Mouse (Mus musculus): Measurements from ENCODE around the gene Shc2. TPM values are rescaled to one million over a fixed set of nuclear protein-coding genes. Genes with fewer than 3 reads are reported as not detected.
A peak's percentile ranks its signal among the peaks of the same experiment; 100 is the strongest.

The Shc2 gene
- polyA plus RNA-seq, 1 experiment from 2014 or later, result 1.9 TPM

DNA sequence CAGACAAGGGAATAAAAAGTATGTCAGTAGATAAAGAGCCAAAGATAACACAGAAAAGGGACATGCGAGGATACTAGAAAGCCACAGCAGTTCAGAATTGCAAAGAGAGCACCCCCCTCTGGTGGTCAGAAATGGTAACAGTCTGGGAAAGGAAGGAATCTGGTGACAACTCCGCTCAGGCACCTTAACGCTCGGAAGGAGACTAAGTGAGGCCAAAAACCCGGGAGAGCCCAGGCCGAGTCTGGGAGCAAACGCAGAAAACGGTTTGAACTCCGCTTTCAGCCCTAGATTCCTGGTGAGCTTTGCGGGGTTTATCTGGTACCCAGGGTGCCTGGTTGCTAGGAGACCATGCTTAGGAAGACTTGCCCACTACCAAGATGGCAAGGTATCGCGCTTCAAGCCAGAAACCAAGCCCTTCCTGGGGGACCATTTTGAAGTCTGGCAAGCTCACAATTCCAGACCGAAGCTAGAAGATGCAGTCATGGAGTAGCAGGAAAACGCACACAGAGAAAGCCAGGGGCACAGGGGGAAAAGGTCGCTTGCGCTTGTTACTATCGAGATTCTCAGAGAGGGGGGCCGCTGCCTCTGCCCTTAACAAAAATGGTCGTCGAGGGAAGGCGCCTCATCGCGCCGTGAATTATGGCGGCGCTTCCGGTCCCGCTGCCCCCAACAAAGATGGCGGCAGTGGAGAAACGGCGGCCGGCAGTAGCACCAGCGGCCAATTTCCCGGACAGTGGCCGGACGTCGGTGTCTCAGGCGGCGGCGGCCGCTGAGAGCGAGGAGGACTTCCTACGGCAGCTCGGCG is 31.3 kb upstream of the Shc2 start, which contains the start of gene Tpgs1:
TSS of gene Tpgs1 (plus strand) at position 599 of the 805 bp plus-strand sequence.
- no peaks in the 10 kb centered on the region for H3K9me3 ChIP-seq (ENCODE audit: control insufficient read depth)
- WGBS, result under 1% methylated on average over 45 of the region's 45 CpGs
- peak; percentile 93 for TF ChIP-seq CTCF (IDR thresholded peaks at IDR 0.05; ENCODE audit: low read depth)
- peak within 1 kb of the TSS; percentile 98 for H3K4me3 ChIP-seq (ENCODE audit: low read depth, low read length)
- peak within 1 kb of the TSS; percentile 59 for H3K9ac ChIP-seq (ENCODE audit: low read depth, low read length)
- peak; percentile 80 for ATAC-seq
- peaks cover 7% of the 10 kb centered on the region; the same call in 1 of the 2 replicates for H3K4me1 ChIP-seq (replicated peaks; ENCODE audit: control insufficient read depth, insufficient read depth, low read length)
- H3K36me3 ChIP-seq (ENCODE audit: control insufficient read depth, insufficient read depth), result no peaks in the 10 kb centered on the region
- H3K4me2 ChIP-seq (replicated peaks; ENCODE audit: low read depth), result peak within 1 kb of the TSS; percentile 77
- H3K27ac ChIP-seq (ENCODE audit: low read depth, low read length), result peak within 1 kb of the TSS; percentile 87
- H3K27me3 ChIP-seq (replicated peaks; ENCODE audit: control insufficient read depth, insufficient read depth, low read length), result no peaks in the 10 kb centered on the region

DNA sequence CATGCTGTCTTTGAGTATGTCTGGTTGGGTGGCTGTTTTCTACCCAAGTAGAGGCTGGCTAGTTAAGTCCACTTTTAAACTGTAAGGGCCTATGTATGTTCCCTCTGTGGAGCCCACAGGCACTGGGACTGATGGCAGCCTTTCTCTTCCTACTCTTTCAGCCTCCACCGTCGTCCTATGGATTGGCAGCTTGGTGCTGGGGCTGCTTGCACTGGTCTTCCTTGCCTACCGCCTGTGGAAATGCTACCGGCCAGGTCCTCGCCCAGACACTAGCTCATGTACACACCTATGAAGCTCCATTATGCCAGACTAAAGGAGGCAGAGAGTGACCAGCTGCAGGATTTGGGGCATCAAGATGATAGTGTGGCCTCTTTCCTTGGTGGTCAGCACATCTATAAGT is 30.4 kb upstream of the Shc2 start:
- no peak overlapping the region for H3K27ac ChIP-seq (ENCODE audit: low read depth, low read length)
- no peaks in the 10 kb centered on the region for H3K27me3 ChIP-seq (replicated peaks; ENCODE audit: control insufficient read depth, insufficient read depth, low read length)
- 81% methylated on average over 5 of the region's 5 CpGs for WGBS
- ATAC-seq, result no peak
- H3K4me3 ChIP-seq (ENCODE audit: low read depth, low read length), result no peak overlapping the region
- H3K9me3 ChIP-seq (ENCODE audit: control insufficient read depth), result no peaks in the 10 kb centered on the region
- H3K9ac ChIP-seq (ENCODE audit: low read depth, low read length), result no peak overlapping the region
- H3K4me1 ChIP-seq (replicated peaks; ENCODE audit: control insufficient read depth, insufficient read depth, low read length), result peaks cover 7% of the 10 kb centered on the region; the same call in 1 of the 2 replicates
- H3K4me2 ChIP-seq (replicated peaks; ENCODE audit: low read depth), result no peak overlapping the region
- H3K36me3 ChIP-seq (ENCODE audit: control insufficient read depth, insufficient read depth), result no peaks in the 10 kb centered on the region
- no peak for TF ChIP-seq CTCF (IDR thresholded peaks at IDR 0.05; ENCODE audit: low read depth)

DNA sequence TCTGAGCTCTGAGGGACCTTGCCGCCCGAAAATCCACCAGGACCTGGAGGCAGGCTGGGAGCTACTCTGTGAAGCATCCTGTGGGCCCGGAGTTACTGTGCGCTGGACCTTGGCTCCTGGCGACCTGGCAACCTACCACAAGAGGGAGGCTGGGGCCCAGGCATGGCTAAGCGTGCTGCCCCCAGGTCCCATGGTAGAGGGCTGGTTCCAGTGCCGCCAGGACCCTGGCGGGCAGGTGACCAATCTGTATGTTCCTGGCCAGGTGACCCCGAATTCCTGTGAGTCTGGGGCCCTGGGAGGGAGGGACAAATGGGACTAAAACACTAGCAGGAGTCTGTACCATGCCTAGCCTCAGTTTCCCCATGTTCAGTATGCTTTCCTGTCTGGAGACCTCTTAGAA is 28.8 kb upstream of the Shc2 start:
- Histone ChIP-seq H3K9me3 (ENCODE audit: control insufficient read depth) (no peaks in the 10 kb centered on the region), H3K27me3 (replicated peaks; ENCODE audit: control insufficient read depth, insufficient read depth, low read length) (no peaks in the 10 kb centered on the region), H3K4me2 (replicated peaks; ENCODE audit: low read depth) (no peak overlapping the region), H3K9ac (ENCODE audit: low read depth, low read length) (no peak overlapping the region), H3K27ac (ENCODE audit: low read depth, low read length) (no peak overlapping the region), H3K4me1 (replicated peaks; ENCODE audit: control insufficient read depth, insufficient read depth, low read length) (peaks cover 7% of the 10 kb centered on the region; the same call in 1 of the 2 replicates), H3K4me3 (ENCODE audit: low read depth, low read length) (no peak overlapping the region), H3K36me3 (ENCODE audit: control insufficient read depth, insufficient read depth) (no peaks in the 10 kb centered on the region)
- ATAC-seq, result no peak
- TF ChIP-seq CTCF (IDR thresholded peaks at IDR 0.05; ENCODE audit: low read depth), result no peak
- 68% methylated on average over 9 of the region's 9 CpGs for WGBS

DNA sequence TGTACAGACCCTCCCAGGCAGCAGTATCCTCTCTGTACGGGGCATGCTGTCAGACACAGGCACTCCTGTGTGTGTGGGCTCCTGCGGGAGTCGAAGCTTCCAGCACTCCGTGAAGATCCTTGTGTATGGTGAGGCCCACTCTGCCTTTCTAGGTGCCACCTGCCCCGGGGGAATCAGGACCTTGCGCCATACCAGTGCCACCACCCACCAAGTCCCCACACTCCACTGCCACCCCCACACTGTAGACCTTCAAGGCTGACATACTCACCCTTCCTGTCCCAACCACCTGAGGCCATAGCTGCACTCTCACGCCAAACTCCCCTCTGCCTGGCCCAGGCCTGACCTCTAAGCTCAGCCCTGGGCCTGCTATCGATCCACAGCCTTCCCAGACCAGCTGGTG is 27.3 kb upstream of the Shc2 start:
- no peak overlapping the region for H3K27ac ChIP-seq (ENCODE audit: low read depth, low read length)
- WGBS, result 86% methylated on average over 8 of the region's 8 CpGs
- H3K9me3 ChIP-seq (ENCODE audit: control insufficient read depth), result no peaks in the 10 kb centered on the region
- no peaks in the 10 kb centered on the region for H3K36me3 ChIP-seq (ENCODE audit: control insufficient read depth, insufficient read depth)
- no peaks in the 10 kb centered on the region for H3K27me3 ChIP-seq (replicated peaks; ENCODE audit: control insufficient read depth, insufficient read depth, low read length)
- H3K4me1 ChIP-seq (replicated peaks; ENCODE audit: control insufficient read depth, insufficient read depth, low read length), result peaks cover 1% of the 10 kb centered on the region; the same call in 1 of the 2 replicates
- H3K9ac ChIP-seq (ENCODE audit: low read depth, low read length), result no peak overlapping the region
- no peak overlapping the region for H3K4me2 ChIP-seq (replicated peaks; ENCODE audit: low read depth)
- TF ChIP-seq CTCF (IDR thresholded peaks at IDR 0.05; ENCODE audit: low read depth), result no peak
- no peak overlapping the region for H3K4me3 ChIP-seq (ENCODE audit: low read depth, low read length)
- ATAC-seq, result no peak

DNA sequence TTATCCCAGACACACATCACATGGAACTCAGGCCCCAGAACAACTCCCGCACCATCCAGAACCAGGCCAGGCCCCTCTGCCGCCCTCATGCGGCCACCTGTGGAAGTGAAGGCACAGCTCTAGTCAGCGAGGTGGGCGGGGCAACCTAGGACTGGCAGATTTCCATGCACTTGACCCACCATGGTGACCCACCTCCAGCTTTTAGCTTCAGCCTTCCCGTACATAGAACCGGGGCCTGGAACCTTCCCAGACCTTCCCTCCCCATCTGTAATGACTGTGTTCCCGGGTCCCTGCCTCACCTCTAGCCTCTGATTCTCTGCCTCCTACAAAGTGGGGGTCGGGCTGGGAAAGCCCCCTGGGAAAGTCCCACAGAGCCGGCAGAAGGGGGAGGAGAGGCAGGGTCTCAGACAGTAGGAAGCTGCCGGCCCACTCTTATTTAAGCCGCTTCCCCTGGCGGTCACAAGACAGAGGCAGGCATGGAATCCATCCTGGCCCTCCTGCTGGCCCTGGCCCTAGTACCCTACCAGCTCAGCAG is 26.5 kb upstream of the Shc2 start, which contains the start of gene Madcam1:
TSS of gene Madcam1 (plus strand) at position 429 of the 535 bp plus-strand sequence.
- no peaks in the 10 kb centered on the region for H3K36me3 ChIP-seq (ENCODE audit: control insufficient read depth, insufficient read depth)
- no peaks in the 10 kb centered on the region for H3K4me1 ChIP-seq (replicated peaks; ENCODE audit: control insufficient read depth, insufficient read depth, low read length)
- 13% methylated on average over 13 of the region's 13 CpGs for WGBS
- H3K4me2 ChIP-seq (replicated peaks; ENCODE audit: low read depth), result no peak within 1 kb of the TSS
- 0 out of 2 replicates have a peak, but pooled peaks have one; percentile 17 for ATAC-seq
- H3K4me3 ChIP-seq (ENCODE audit: low read depth, low read length), result no peak within 1 kb of the TSS
- TF ChIP-seq CTCF (IDR thresholded peaks at IDR 0.05; ENCODE audit: low read depth), result peak; percentile 96
- no peaks in the 10 kb centered on the region for H3K9me3 ChIP-seq (ENCODE audit: control insufficient read depth)
- no peaks in the 10 kb centered on the region for H3K27me3 ChIP-seq (replicated peaks; ENCODE audit: control insufficient read depth, insufficient read depth, low read length)
- no peak within 1 kb of the TSS for H3K27ac ChIP-seq (ENCODE audit: low read depth, low read length)
- no peak within 1 kb of the TSS for H3K9ac ChIP-seq (ENCODE audit: low read depth, low read length)

DNA sequence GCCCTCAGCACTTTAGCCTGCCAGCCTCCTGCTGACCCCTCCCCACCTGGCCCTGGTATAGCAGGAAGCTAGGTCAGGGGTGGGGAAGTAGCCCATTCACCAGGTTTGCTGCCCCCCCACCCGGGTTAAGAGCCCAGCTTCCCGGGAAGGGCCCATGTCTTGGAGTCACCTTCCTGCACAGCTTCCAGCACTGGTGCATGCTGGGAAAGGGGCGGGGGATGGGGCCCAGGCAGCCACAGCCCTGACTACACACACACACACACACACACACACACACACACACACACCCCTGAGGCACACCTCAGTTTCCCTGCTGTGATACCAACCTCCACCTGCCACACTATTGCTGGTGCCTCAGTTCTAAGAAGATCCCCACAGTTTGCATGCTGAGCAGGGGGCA is 24.1 kb upstream of the Shc2 start:
- TF ChIP-seq CTCF (IDR thresholded peaks at IDR 0.05; ENCODE audit: low read depth), result no peak
- ATAC-seq, result no peak
- H3K36me3 ChIP-seq (ENCODE audit: control insufficient read depth, insufficient read depth), result no peaks in the 10 kb centered on the region
- WGBS, result 34% methylated on average over 3 of the region's 3 CpGs
- H3K9ac ChIP-seq (ENCODE audit: low read depth, low read length), result no peak overlapping the region
- H3K27me3 ChIP-seq (replicated peaks; ENCODE audit: control insufficient read depth, insufficient read depth, low read length), result no peaks in the 10 kb centered on the region
- H3K9me3 ChIP-seq (ENCODE audit: control insufficient read depth), result no peaks in the 10 kb centered on the region
- no peak overlapping the region for H3K4me2 ChIP-seq (replicated peaks; ENCODE audit: low read depth)
- no peaks in the 10 kb centered on the region for H3K4me1 ChIP-seq (replicated peaks; ENCODE audit: control insufficient read depth, insufficient read depth, low read length)
- no peak overlapping the region for H3K4me3 ChIP-seq (ENCODE audit: low read depth, low read length)
- H3K27ac ChIP-seq (ENCODE audit: low read depth, low read length), result no peak overlapping the region

Measured in intestine, postnatal 0 days (tissue).